23 mouse cellular contexts compared by ENCODE assay signal in genomic region chr5:73314654-73315053, GRCm38 (mm10). TPM values are rescaled to one million over a fixed set of nuclear protein-coding genes. Genes with fewer than 3 reads are reported as not detected.
DNase-seq lines count a peak whose midpoint lies in the region; ATAC-seq and TF ChIP-seq lines count a peak whose summit lies in the region.
"Had no signal": no experiment of that assay in that cellular context is flagged by ENCODE, and none has a peak within 500 bp of the region (broad histone marks: within the 10 kb centered on the region; RNA-seq: fewer than 3 reads in every experiment).

No protein-coding gene starts in this region.

- H3K4me1 ChIP-seq in liver, adult 2 months (ENCODE audit: control insufficient read depth, insufficient read depth, low read length): no peaks in the 10 kb centered on the region
- peaks cover 19% of the 10 kb centered on the region for H3K4me1 ChIP-seq in liver, embryonic 11.5 days (replicated peaks; ENCODE audit: control insufficient read depth, insufficient read depth, low read length)
- H3K4me1 ChIP-seq: forebrain, embryonic 12.5 days; hindbrain, embryonic 12.5 days; limb, embryonic 10.5 days; neural tube, embryonic 13.5 days had no signal

- H3K4me2 ChIP-seq in liver, embryonic 11.5 days: no peak overlapping the region
- no peak overlapping the region for H3K4me2 ChIP-seq in myocyte (ENCODE audit: low read depth)
- H3K4me2 ChIP-seq: forebrain, embryonic 12.5 days; hindbrain, embryonic 12.5 days; neural tube, embryonic 13.5 days had no signal

- no peaks in the 10 kb centered on the region for H3K27me3 ChIP-seq in liver, adult 2 months (ENCODE audit: control insufficient read depth, insufficient read depth, low read length)
- no peaks in the 10 kb centered on the region for H3K27me3 ChIP-seq in liver, embryonic 11.5 days (replicated peaks; ENCODE audit: control insufficient read depth, insufficient read depth, low read length)
- no peaks in the 10 kb centered on the region for H3K27me3 ChIP-seq in myocyte (ENCODE audit: control insufficient read depth, insufficient read depth, insufficient read length)
- H3K27me3 ChIP-seq: forebrain, embryonic 12.5 days; hindbrain, embryonic 12.5 days; neural tube, embryonic 13.5 days had no signal

- no peaks in the 10 kb centered on the region for H3K79me2 ChIP-seq in liver, adult 2 months (ENCODE audit: control insufficient read depth, insufficient read depth, low read length)
- no peaks in the 10 kb centered on the region for H3K79me2 ChIP-seq in myocyte (ENCODE audit: control insufficient read depth, insufficient read depth)

- no peak overlapping the region for H3K27ac ChIP-seq in liver, adult 2 months (replicated peaks; ENCODE audit: insufficient read depth, low read depth, low read length)
- H3K27ac ChIP-seq in liver, embryonic 11.5 days (ENCODE audit: low read depth, low read length): no peak overlapping the region
- H3K27ac ChIP-seq: forebrain, embryonic 12.5 days; hindbrain, embryonic 12.5 days; limb, embryonic 10.5 days; neural tube, embryonic 13.5 days had no signal

- H3K9ac ChIP-seq in liver, adult 2 months (ENCODE audit: low read depth, low read length): no peak overlapping the region
- H3K9ac ChIP-seq in liver, embryonic 11.5 days (ENCODE audit: low read depth, low read length): no peak overlapping the region
- H3K9ac ChIP-seq: forebrain, embryonic 12.5 days; hindbrain, embryonic 12.5 days; neural tube, embryonic 13.5 days had no signal

- H3K4me3 ChIP-seq in liver, adult 2 months (ENCODE audit: insufficient read depth, low read depth, low read length): no peak overlapping the region
- H3K4me3 ChIP-seq in liver, embryonic 11.5 days (ENCODE audit: low read depth, low read length): no peak overlapping the region
- H3K4me3 ChIP-seq in myocyte: no peak overlapping the region
- H3K4me3 ChIP-seq: forebrain, embryonic 12.5 days; hindbrain, embryonic 12.5 days; limb, embryonic 10.5 days; neural tube, embryonic 13.5 days had no signal

- H3K36me3 ChIP-seq in liver, adult 2 months (ENCODE audit: control insufficient read depth, insufficient read depth, low read length): peaks cover 50% of the 10 kb centered on the region
- peaks cover 32% of the 10 kb centered on the region; the same call in 1 of the 2 replicates for H3K36me3 ChIP-seq in liver, embryonic 11.5 days (ENCODE audit: control insufficient read depth, insufficient read depth, low read length)
- H3K36me3 ChIP-seq in myocyte (ENCODE audit: control insufficient read depth, insufficient read depth): peaks cover 62% of the 10 kb centered on the region

- no peak overlapping the region for H3ac ChIP-seq in myocyte (ENCODE audit: control insufficient read depth, insufficient read length)

- no peak for TF ChIP-seq POLR2A in liver, adult 2 months (IDR thresholded peaks at IDR 0.05; ENCODE audit: extremely low read depth, insufficient read depth, low read length)
- TF ChIP-seq POLR2A in myocyte (IDR thresholded peaks at IDR 0.05; ENCODE audit: insufficient read length, low read depth): no peak

- no peaks in the 10 kb centered on the region for H3K9me3 ChIP-seq in liver, embryonic 11.5 days (ENCODE audit: control insufficient read depth, low read length)
- H3K9me3 ChIP-seq: forebrain, embryonic 12.5 days; hindbrain, embryonic 12.5 days; limb, embryonic 10.5 days; neural tube, embryonic 13.5 days had no signal

- ATAC-seq in liver, embryonic 11.5 days (replicated peaks; ENCODE audit: low FRiP score): no peak
- ATAC-seq: CD4-positive, CD25-positive, alpha-beta regulatory T cell, adult 4 months had no signal

- DNase-seq in adrenal gland, adult 2 months: peak; percentile 30
- no peak for DNase-seq in adrenal gland, postnatal 25 days
- DNase-seq in liver, adult 2 months (ENCODE audit: extremely low read depth, low read depth, low spot score): peak; percentile 69
- DNase-seq in liver, embryonic 11.5 days (ENCODE audit: low spot score): no peak
- DNase-seq in adipocyte (ENCODE audit: low spot score): peak; percentile 82
- DNase-seq in thymus, postnatal 4 days: no peak
- DNase-seq: adrenal gland, adult 8-10 months; cerebellum, adult 18-20 months; cerebellum, postnatal 14 days; gastrocnemius, postnatal 36 days; kidney, adult 8-10 months; kidney, postnatal 10 days; lung, adult 18-20 months; midbrain, embryonic 14.5 days; retina, postnatal 1 day; right cerebral cortex, postnatal 25 days; thymus, postnatal 14 days had no signal

- WGBS in liver, adult 2 months: 78% methylated on average over 2 of the region's 2 CpGs
- WGBS in liver, embryonic 11.5 days: 95% methylated on average over 2 of the region's 2 CpGs

- TF ChIP-seq CTCF in liver, adult 2 months (IDR thresholded peaks at IDR 0.05; ENCODE audit: low read depth, low read length): no peak

TF ChIP-seq in myocyte, 11 proteins besides CTCF, POLR2A, EP300 and RAD21:
- TF ChIP-seq CEBPB (IDR thresholded peaks at IDR 0.05; ENCODE audit: insufficient read depth, poor library complexity, severe bottlenecking): peak; percentile 87
- TF ChIP-seq MYOG (IDR thresholded peaks at IDR 0.05; ENCODE audit: control insufficient read depth in 1 of 3, insufficient read depth in 1 of 3, insufficient read length in 2 of 3, low read depth in 2 of 3): no peak
- no peak for TF ChIP-seq USF1 (IDR thresholded peaks at IDR 0.05; ENCODE audit: low read depth)
- TF ChIP-seq POLR2AphosphoS2 (IDR thresholded peaks at IDR 0.05; ENCODE audit: insufficient read length, low read depth): no peak
- TF ChIP-seq MYOD1 (IDR thresholded peaks at IDR 0.05; ENCODE audit: control insufficient read depth in 1 of 3, insufficient read length in 2 of 3, low read depth in 2 of 3): no peak

RNA-seq across cellular contexts. Expression of gene Ociad1, which starts 22.1 kb away (rescaled TPM):
- total RNA-seq in adrenal gland, adult 2 months (2021): 100 to 1,000 TPM; 238 to 275 TPM
- 113 and 114 TPM in 2 replicates for polyA plus RNA-seq in adrenal gland, adult 2 months (2012; rRNA removed)
- total RNA-seq in adrenal gland, postnatal 25 days (2021): 245 and 249 TPM in 2 replicates
- total RNA-seq in liver, adult 2 months (2014; rRNA removed): 57.6 and 68.1 TPM in 2 replicates
- 49.1 and 50.3 TPM in 2 replicates for polyA plus RNA-seq in liver, adult 2 months (2012; rRNA removed)
- 170 and 171 TPM in 2 replicates for polyA plus RNA-seq in liver, embryonic 11.5 days (2014; fragmentation: Nextera tagmentation; extraction: Ambion mirVana)
- 213 TPM for polyA plus RNA-seq in myocyte (2012; fragmentation: generic; extraction: Trizol)

RNA-seq across cellular contexts. Expression of gene Ociad2, which starts 26.2 kb away (rescaled TPM):
- total RNA-seq in adrenal gland, adult 2 months (2021): 10 to 100 TPM; 19.3 to 32.9 TPM
- 0.83 and 1.1 TPM in 2 replicates for polyA plus RNA-seq in adrenal gland, adult 2 months (2012; rRNA removed)
- 17.4 and 24.9 TPM in 2 replicates for total RNA-seq in adrenal gland, postnatal 25 days (2021)
- 8.4 and 10.3 TPM in 2 replicates for total RNA-seq in liver, adult 2 months (2014; rRNA removed)
- 3.4 and 4.3 TPM in 2 replicates for polyA plus RNA-seq in liver, adult 2 months (2012; rRNA removed)
- 5.1 and 7.0 TPM in 2 replicates for polyA plus RNA-seq in liver, embryonic 11.5 days (2014; fragmentation: Nextera tagmentation; extraction: Ambion mirVana)
- polyA plus RNA-seq in myocyte (2012; fragmentation: generic; extraction: Trizol): 4.1 TPM

RNA-seq across cellular contexts. Expression of gene Fryl, which starts 58.2 kb away (rescaled TPM):
- total RNA-seq in adrenal gland, adult 2 months (2021): 10 to 100 TPM; 31.5 to 43.3 TPM
- 40.7 and 41.3 TPM in 2 replicates for polyA plus RNA-seq in adrenal gland, adult 2 months (2012; rRNA removed)
- total RNA-seq in adrenal gland, postnatal 25 days (2021): 52.3 and 60.0 TPM in 2 replicates
- total RNA-seq in liver, adult 2 months (2014; rRNA removed): 18.7 and 23.4 TPM in 2 replicates
- 9.5 and 10.1 TPM in 2 replicates for polyA plus RNA-seq in liver, adult 2 months (2012; rRNA removed)
- 35.4 and 39.7 TPM in 2 replicates for polyA plus RNA-seq in liver, embryonic 11.5 days (2014; fragmentation: Nextera tagmentation; extraction: Ambion mirVana)
- 15.3 TPM for polyA plus RNA-seq in myocyte (2012; fragmentation: generic; extraction: Trizol)

Comparison
In these comparisons a context has a peak if more than half of its experiments do, and no peak if none do; other contexts are left out.
1. DNase-seq: peak in adrenal gland, adult 2 months (single experiment), liver, adult 2 months (single experiment) and adipocyte (single experiment); none in adrenal gland, postnatal 25 days (single experiment), liver, embryonic 11.5 days (single experiment) and thymus, postnatal 4 days (single experiment).